Mouse (Mus musculus) forelimb bud, embryonic 11.5 days (tissue): ENCODE results near the gene Acsf2.

Experiments
- DNase-seq: peaks from one replicate; pipeline ENCODE4 v3.0.0-alpha.2; 2012; ENCODE audit warnings: low read depth, low spot score

Acsf2 gene

GRCm38 (mm10) chr11:94548041-94548784 is 53.5 kb downstream of the Acsf2 start:
- no peak for DNase-seq

- DNase-seq, result no peak
Observed at GRCm38 (mm10) chr11:94547271-94547670, 54.4 kb downstream of the Acsf2 start.

GRCm38 (mm10) chr11:94546381-94546780 is 55.3 kb downstream of the Acsf2 start:
- DNase-seq, result no peak

GRCm38 (mm10) chr11:94544422-94544821 is 57.2 kb downstream of the Acsf2 start:
- no peak for DNase-seq

GRCm38 (mm10) chr11:94543932-94544331 is 57.7 kb downstream of the Acsf2 start:
- DNase-seq, result peak; percentile 58

GRCm38 (mm10) chr11:94543344-94543743 is 58.3 kb downstream of the Acsf2 start:
- no peak for DNase-seq

GRCm38 (mm10) chr11:94542400-94542799 is 59.3 kb downstream of the Acsf2 start:
- no peak for DNase-seq

GRCm38 (mm10) chr11:94539761-94540160 is 61.9 kb downstream of the Acsf2 start:
- DNase-seq, result no peak

GRCm38 (mm10) chr11:94538733-94539292 is 62.9 kb downstream of the Acsf2 start:
- DNase-seq, result no peak

GRCm38 (mm10) chr11:94533171-94533570 is 68.5 kb downstream of the Acsf2 start:
- DNase-seq, result no peak

- DNase-seq, result no peak
Observed at GRCm38 (mm10) chr11:94528879-94529278, 72.8 kb downstream of the Acsf2 start.

- DNase-seq, result peak; percentile 78
Observed at GRCm38 (mm10) chr11:94526171-94526879, 75.3 kb downstream of the Acsf2 start.

GRCm38 (mm10) chr11:94521219-94521843 is 80.3 kb downstream of the Acsf2 start, which contains the start of gene Mycbpap:
Gene Mycbpap, minus strand, starts transcription at chr11:94521742.
- DNase-seq, result peak; percentile 78

GRCm38 (mm10) chr11:94513452-94513851 is 88.2 kb downstream of the Acsf2 start:
- DNase-seq, result no peak

GRCm38 (mm10) chr11:94508976-94509375 is 92.7 kb downstream of the Acsf2 start:
- no peak for DNase-seq
